Mouse (Mus musculus): Measurements from ENCODE around the gene Mapk7. TPM values are rescaled to one million over a fixed set of nuclear protein-coding genes. Genes with fewer than 3 reads are reported as not detected.

Mapk7 gene
- polyA plus RNA-seq, 1 experiment from 2014 or later = 82.8 TPM

GRCm38 (mm10) chr11:61473630-61474029 lies 20.6 kb downstream of the Mapk7 start:
- 79% methylated on average over 4 of the region's 4 CpGs for WGBS
- no peaks in the 10 kb centered on the region for H3K27me3 ChIP-seq (ENCODE audit: poor library complexity, severe bottlenecking)
- no peak for DNase-seq (ENCODE audit: extremely low spot score, low spot score)
- H3K9me3 ChIP-seq = no peaks in the 10 kb centered on the region
- no peak overlapping the region for H3K27ac ChIP-seq
- H3K4me1 ChIP-seq = peaks cover 23% of the 10 kb centered on the region
- no peak overlapping the region for H3K4me3 ChIP-seq
- no peaks in the 10 kb centered on the region for H3K36me3 ChIP-seq (replicated peaks)

- Histone ChIP-seq H3K36me3 (replicated peaks) (no peaks in the 10 kb centered on the region), H3K4me3 (no peak overlapping the region), H3K27ac (no peak overlapping the region), H3K4me1 (0 out of 2 replicates have a peak, but pooled peaks cover 9% of the 10 kb centered on the region), H3K9me3 (no peaks in the 10 kb centered on the region), H3K27me3 (ENCODE audit: poor library complexity, severe bottlenecking) (no peaks in the 10 kb centered on the region)
- no peak for DNase-seq (ENCODE audit: extremely low spot score, low spot score)
Measured at GRCm38 (mm10) chr11:61470880-61471279, 23.3 kb downstream of the Mapk7 start.

- Histone ChIP-seq H3K27me3 (ENCODE audit: poor library complexity, severe bottlenecking) (no peaks in the 10 kb centered on the region), H3K27ac (no peak overlapping the region), H3K4me3 (no peak overlapping the region), H3K4me1 (0 out of 2 replicates have a peak, but pooled peaks cover 9% of the 10 kb centered on the region), H3K36me3 (replicated peaks) (no peaks in the 10 kb centered on the region), H3K9me3 (no peaks in the 10 kb centered on the region)
- no peak for DNase-seq (ENCODE audit: extremely low spot score, low spot score)
- 77% methylated on average over 7 of the region's 7 CpGs for WGBS
Measured at GRCm38 (mm10) chr11:61469317-61469917, 24.8 kb downstream of the Mapk7 start.

- DNase-seq (ENCODE audit: extremely low spot score, low spot score) = no peak
- WGBS = 86% methylated on average over 4 of the region's 4 CpGs
- H3K9me3 ChIP-seq = no peaks in the 10 kb centered on the region
- no peak overlapping the region for H3K27ac ChIP-seq
- no peaks in the 10 kb centered on the region for H3K27me3 ChIP-seq (ENCODE audit: poor library complexity, severe bottlenecking)
- no peaks in the 10 kb centered on the region for H3K36me3 ChIP-seq (replicated peaks)
- H3K4me3 ChIP-seq = no peak overlapping the region
- 0 out of 2 replicates have a peak, but pooled peaks cover 9% of the 10 kb centered on the region for H3K4me1 ChIP-seq
Measured at GRCm38 (mm10) chr11:61468534-61468933, 25.7 kb downstream of the Mapk7 start.

GRCm38 (mm10) chr11:61465422-61465821 lies 28.8 kb downstream of the Mapk7 start:
- 0 out of 2 replicates have a peak, but pooled peaks cover 9% of the 10 kb centered on the region for H3K4me1 ChIP-seq
- no peak overlapping the region for H3K4me3 ChIP-seq
- H3K27me3 ChIP-seq (ENCODE audit: poor library complexity, severe bottlenecking) = no peaks in the 10 kb centered on the region
- no peaks in the 10 kb centered on the region for H3K36me3 ChIP-seq (replicated peaks)
- 75% methylated on average over 4 of the region's 4 CpGs for WGBS
- no peak for DNase-seq (ENCODE audit: extremely low spot score, low spot score)
- H3K9me3 ChIP-seq = no peaks in the 10 kb centered on the region
- no peak overlapping the region for H3K27ac ChIP-seq

- no peaks in the 10 kb centered on the region for H3K27me3 ChIP-seq (ENCODE audit: poor library complexity, severe bottlenecking)
- H3K27ac ChIP-seq = no peak overlapping the region
- 0 out of 2 replicates have a peak, but pooled peaks cover 5% of the 10 kb centered on the region for H3K4me1 ChIP-seq
- no peak for DNase-seq (ENCODE audit: extremely low spot score, low spot score)
- no peaks in the 10 kb centered on the region for H3K36me3 ChIP-seq (replicated peaks)
- WGBS = 76% methylated on average over 2 of the region's 2 CpGs
- H3K9me3 ChIP-seq = no peaks in the 10 kb centered on the region
- H3K4me3 ChIP-seq = no peak overlapping the region
Measured at GRCm38 (mm10) chr11:61464071-61464470, 30.1 kb downstream of the Mapk7 start.

GRCm38 (mm10) chr11:61449499-61450292 lies 44.5 kb downstream of the Mapk7 start:
- no peak for DNase-seq (ENCODE audit: extremely low spot score, low spot score)
- H3K4me3 ChIP-seq = no peak overlapping the region
- H3K27ac ChIP-seq = peak overlapping the region; percentile 48
- 75% methylated on average over 24 of the region's 24 CpGs for WGBS
- peaks cover 31% of the 10 kb centered on the region for H3K4me1 ChIP-seq
- H3K9me3 ChIP-seq = no peaks in the 10 kb centered on the region
- no peaks in the 10 kb centered on the region for H3K36me3 ChIP-seq (replicated peaks)
- H3K27me3 ChIP-seq (ENCODE audit: poor library complexity, severe bottlenecking) = peaks cover 24% of the 10 kb centered on the region

- Histone ChIP-seq H3K27ac (no peak overlapping the region), H3K27me3 (ENCODE audit: poor library complexity, severe bottlenecking) (peaks cover 24% of the 10 kb centered on the region), H3K36me3 (replicated peaks) (no peaks in the 10 kb centered on the region), H3K4me1 (peaks cover 25% of the 10 kb centered on the region), H3K4me3 (no peak overlapping the region), H3K9me3 (no peaks in the 10 kb centered on the region)
- no peak for DNase-seq (ENCODE audit: extremely low spot score, low spot score)
- 89% methylated on average over 9 of the region's 9 CpGs for WGBS
Measured at GRCm38 (mm10) chr11:61448599-61449225, 45.5 kb downstream of the Mapk7 start.

GRCm38 (mm10) chr11:61448041-61448440 lies 46.2 kb downstream of the Mapk7 start:
- no peak overlapping the region for H3K27ac ChIP-seq
- no peaks in the 10 kb centered on the region for H3K36me3 ChIP-seq (replicated peaks)
- H3K27me3 ChIP-seq (ENCODE audit: poor library complexity, severe bottlenecking) = peaks cover 20% of the 10 kb centered on the region
- H3K9me3 ChIP-seq = no peaks in the 10 kb centered on the region
- no peak for DNase-seq (ENCODE audit: extremely low spot score, low spot score)
- H3K4me1 ChIP-seq = peaks cover 18% of the 10 kb centered on the region
- 80% methylated on average over 5 of the region's 5 CpGs for WGBS
- H3K4me3 ChIP-seq = no peak overlapping the region

- no peaks in the 10 kb centered on the region for H3K9me3 ChIP-seq
- no peak for DNase-seq (ENCODE audit: extremely low spot score, low spot score)
- H3K27ac ChIP-seq = no peak overlapping the region
- H3K4me1 ChIP-seq = peaks cover 16% of the 10 kb centered on the region; the same call in 1 of the 2 replicates
- no peaks in the 10 kb centered on the region for H3K36me3 ChIP-seq (replicated peaks)
- H3K27me3 ChIP-seq (ENCODE audit: poor library complexity, severe bottlenecking) = peaks cover 13% of the 10 kb centered on the region
- 83% methylated on average over 8 of the region's 8 CpGs for WGBS
- H3K4me3 ChIP-seq = no peak overlapping the region
Measured at GRCm38 (mm10) chr11:61447296-61447695, 46.9 kb downstream of the Mapk7 start.

GRCm38 (mm10) chr11:61443807-61444206 lies 50.4 kb downstream of the Mapk7 start:
- no peak for DNase-seq (ENCODE audit: extremely low spot score, low spot score)
- WGBS = 93% methylated on average over 6 of the region's 6 CpGs
- Histone ChIP-seq H3K27ac (no peak overlapping the region), H3K4me3 (no peak overlapping the region), H3K27me3 (ENCODE audit: poor library complexity, severe bottlenecking) (no peaks in the 10 kb centered on the region), H3K36me3 (replicated peaks) (no peaks in the 10 kb centered on the region), H3K4me1 (peaks cover 8% of the 10 kb centered on the region; the same call in 1 of the 2 replicates), H3K9me3 (no peaks in the 10 kb centered on the region)

GRCm38 (mm10) chr11:61441670-61442069 lies 52.5 kb downstream of the Mapk7 start:
- H3K9me3 ChIP-seq = no peaks in the 10 kb centered on the region
- WGBS = 83% methylated on average over 7 of the region's 7 CpGs
- H3K4me3 ChIP-seq = no peak overlapping the region
- H3K27me3 ChIP-seq (ENCODE audit: poor library complexity, severe bottlenecking) = no peaks in the 10 kb centered on the region
- peaks cover 7% of the 10 kb centered on the region for H3K4me1 ChIP-seq
- no peak overlapping the region for H3K27ac ChIP-seq
- H3K36me3 ChIP-seq (replicated peaks) = no peaks in the 10 kb centered on the region
- DNase-seq (ENCODE audit: extremely low spot score, low spot score) = no peak

- H3K4me1 ChIP-seq = peaks cover 20% of the 10 kb centered on the region
- no peak for DNase-seq (ENCODE audit: extremely low spot score, low spot score)
- WGBS = 98% methylated on average over 4 of the region's 4 CpGs
- no peak overlapping the region for H3K4me3 ChIP-seq
- H3K27ac ChIP-seq = no peak overlapping the region
- H3K36me3 ChIP-seq (replicated peaks) = no peaks in the 10 kb centered on the region
- H3K9me3 ChIP-seq = no peaks in the 10 kb centered on the region
- H3K27me3 ChIP-seq (ENCODE audit: poor library complexity, severe bottlenecking) = no peaks in the 10 kb centered on the region
Measured at GRCm38 (mm10) chr11:61440416-61440815, 53.8 kb downstream of the Mapk7 start.
